Mouse (Mus musculus) liver, postnatal 0 days (tissue): ENCODE measurements around the gene 1700122O11Rik. TPM values are rescaled to one million over a fixed set of nuclear protein-coding genes. Genes with fewer than 3 reads are reported as not detected.

Experiments
- ATAC-seq: fragments of 200-750 bp; cut with Nextera tagmentation; 2 replicates; pipeline ENCODE4 v1.8.0; 2017; ENCODE audit warnings: mild to moderate bottlenecking, moderate library complexity
- DNase-seq: peaks from one replicate; pipeline ENCODE4 v3.0.0-alpha.2; 2016
- H3K27ac ChIP-seq: fragments of 300-500 bp; sonication (generic); 2 replicates; pipeline ENCODE4 v1.5.1; 2014; ENCODE audit warnings: antibody characterized with exemption, moderate library complexity, mild to moderate bottlenecking, low read depth
- H3K27me3 ChIP-seq: fragments of 300-500 bp; sonication (generic); 2 replicates; pipeline ENCODE4 v1.6.1; 2014; ENCODE audit warnings: low read length, control low read depth, mixed read lengths; ENCODE audit not compliant: insufficient read depth
- H3K36me3 ChIP-seq: fragments of 300-500 bp; sonication (generic); replicated peaks from 2 replicates; pipeline ENCODE4 v1.6.1; 2014; ENCODE audit warnings: mild to moderate bottlenecking, control low read depth, low read length, moderate library complexity, mixed read lengths; ENCODE audit not compliant: insufficient read depth
- H3K4me1 ChIP-seq: fragments of 300-500 bp; sonication (generic); 2 replicates; pipeline ENCODE4 v1.6.1; 2014; ENCODE audit warnings: antibody characterized with exemption, mild to moderate bottlenecking, control low read depth; ENCODE audit not compliant: insufficient read depth
- H3K4me2 ChIP-seq: fragments of 300-500 bp; sonication (generic); 2 replicates; pipeline ENCODE4 v1.6.1; 2014; ENCODE audit warnings: low read depth, mild to moderate bottlenecking, low read length, moderate library complexity, mixed read lengths
- H3K4me3 ChIP-seq: fragments of 300-500 bp; sonication (generic); 2 replicates; pipeline ENCODE4 v1.5.1; 2014; ENCODE audit warnings: low read depth, low read length
- H3K9ac ChIP-seq: fragments of 300-500 bp; sonication (generic); replicated peaks from 2 replicates; pipeline ENCODE4 v1.6.1; 2014; ENCODE audit warnings: mild to moderate bottlenecking, moderate library complexity
- H3K9me3 ChIP-seq: fragments of 300-500 bp; sonication (generic); 2 replicates; pipeline ENCODE4 v1.6.1; 2016; ENCODE audit warnings: mild to moderate bottlenecking, control low read depth, low read length, mixed read lengths
- CTCF ChIP-seq: sonication (generic); IDR thresholded peaks from 2 replicates; pipeline ENCODE4 v1.5.1; 2016; ENCODE audit warnings: antibody characterized with exemption, low read depth
- EP300 ChIP-seq: IDR thresholded peaks from 2 replicates; pipeline ENCODE4 v1.6.1; 2016; ENCODE audit warnings: antibody characterized with exemption, low read depth, mild to moderate bottlenecking
- WGBS: fragments of 180-500 bp; shearing (Covaris S2); extraction: QIAGEN DNeasy Blood & Tissue Kit; methylation state at CpG from one replicate; pipeline ENCODE4 v1.1.7; 2014; ENCODE audit not compliant: insufficient replicate concordance; 5-methylcytosine and 5-hydroxymethylcytosine counted together
- polyA plus RNA-seq: library from polyadenylated mRNA; unstranded; fragments of >200 nt; fragmentation: Nextera tagmentation; extraction: Ambion mirVana; gene quantifications from 2 replicates; pipeline ENCODE4 v1.2.1, GENCODE M21; 2015

Gene 1700122O11Rik
- polyA plus RNA-seq: not detected in 2 replicates

GRCm38 (mm10) chr17:48038193-48038592, at the start of gene 1700122O11Rik:
Gene 1700122O11Rik, minus strand, starts transcription at chr17:48038293.
- 81% methylated on average over 2 of the region's 2 CpGs for WGBS
- H3K27me3 ChIP-seq: no peaks in the 10 kb centered on the region; the same call in 1 of the 2 replicates
- H3K9me3 ChIP-seq: no peaks in the 10 kb centered on the region
- H3K4me2 ChIP-seq: no peak within 1 kb of the TSS
- DNase-seq (no peak), ATAC-seq (no peak)
- peaks cover 25% of the 10 kb centered on the region for H3K4me1 ChIP-seq
- no peaks in the 10 kb centered on the region for H3K36me3 ChIP-seq
- no peak within 1 kb of the TSS for H3K4me3 ChIP-seq
- no peak within 1 kb of the TSS for H3K9ac ChIP-seq
- no peak for TF ChIP-seq EP300
- TF ChIP-seq CTCF: no peak
- H3K27ac ChIP-seq: no peak within 1 kb of the TSS

DNA sequence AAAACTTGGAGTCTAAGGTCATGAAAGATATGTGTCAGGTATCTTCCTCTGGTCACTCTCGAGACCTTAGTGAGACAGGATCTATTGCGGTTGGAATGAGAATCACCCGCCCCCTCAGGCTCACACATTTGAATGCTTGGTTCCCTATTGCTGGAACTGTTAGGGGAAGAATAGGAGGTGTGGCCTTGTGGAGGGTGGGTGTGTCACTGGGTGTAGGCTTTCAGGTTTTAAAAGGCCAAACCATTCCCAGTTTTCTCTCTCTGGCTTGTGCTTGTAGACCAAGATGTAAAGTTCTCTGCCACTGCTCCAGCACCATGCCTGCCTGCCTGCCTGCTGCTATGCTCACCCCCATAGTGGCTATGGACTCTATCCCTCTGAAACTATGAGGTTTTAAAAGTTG, 42.5 kb upstream of the 1700122O11Rik start:
- Histone ChIP-seq H3K4me3 (no peak overlapping the region), H3K27ac (no peak overlapping the region), H3K9me3 (no peaks in the 10 kb centered on the region), H3K4me1 (no peaks in the 10 kb centered on the region), H3K9ac (no peak overlapping the region), H3K4me2 (no peak overlapping the region), H3K36me3 (no peaks in the 10 kb centered on the region), H3K27me3 (no peaks in the 10 kb centered on the region)
- TF ChIP-seq EP300 (no peak), CTCF (no peak)
- 47% methylated on average over 3 of the region's 3 CpGs for WGBS
- DNase-seq: no peak
- ATAC-seq: no peak

- Histone ChIP-seq H3K36me3 (no peaks in the 10 kb centered on the region), H3K4me1 (no peaks in the 10 kb centered on the region), H3K4me2 (no peak overlapping the region), H3K4me3 (no peak overlapping the region), H3K27me3 (no peaks in the 10 kb centered on the region), H3K27ac (no peak overlapping the region), H3K9me3 (0 out of 2 replicates have a peak, but pooled peaks cover 2% of the 10 kb centered on the region), H3K9ac (no peak overlapping the region)
- ATAC-seq (no peak), DNase-seq (no peak)
- TF ChIP-seq EP300 (no peak), CTCF (no peak)
- WGBS: 56% methylated on average over 5 of the region's 5 CpGs
Observed at GRCm38 (mm10) chr17:48067729-48068128, 29.6 kb upstream of the 1700122O11Rik start.

- Histone ChIP-seq H3K27ac (no peak overlapping the region), H3K9ac (no peak overlapping the region), H3K27me3 (no peaks in the 10 kb centered on the region), H3K36me3 (no peaks in the 10 kb centered on the region), H3K4me3 (no peak overlapping the region), H3K4me1 (no peaks in the 10 kb centered on the region), H3K9me3 (0 out of 2 replicates have a peak, but pooled peaks cover 2% of the 10 kb centered on the region), H3K4me2 (no peak overlapping the region)
- ATAC-seq (peak; percentile 64), DNase-seq (no peak)
- WGBS: 58% methylated on average over 10 of the region's 10 CpGs
- TF ChIP-seq EP300 (no peak), CTCF (no peak)
Observed at GRCm38 (mm10) chr17:48067083-48067614, 29.1 kb upstream of the 1700122O11Rik start.

- DNase-seq (no peak), ATAC-seq (no peak)
- no peak for TF ChIP-seq CTCF
- TF ChIP-seq EP300: no peak
- H3K9me3 ChIP-seq: no peaks in the 10 kb centered on the region
- no peaks in the 10 kb centered on the region for H3K4me1 ChIP-seq
- no peak overlapping the region for H3K4me3 ChIP-seq
- H3K27me3 ChIP-seq: no peaks in the 10 kb centered on the region
- H3K9ac ChIP-seq: no peak overlapping the region
- 72% methylated on average over 5 of the region's 5 CpGs for WGBS
- H3K36me3 ChIP-seq: no peaks in the 10 kb centered on the region
- no peak overlapping the region for H3K4me2 ChIP-seq
- no peak overlapping the region for H3K27ac ChIP-seq
Observed at GRCm38 (mm10) chr17:48065081-48065501, 27.0 kb upstream of the 1700122O11Rik start.

- no peak overlapping the region for H3K4me2 ChIP-seq
- TF ChIP-seq EP300: no peak
- no peaks in the 10 kb centered on the region for H3K9me3 ChIP-seq
- WGBS: 53% methylated on average over 10 of the region's 10 CpGs
- H3K4me3 ChIP-seq: no peak overlapping the region
- DNase-seq (no peak), ATAC-seq (no peak)
- no peaks in the 10 kb centered on the region for H3K27me3 ChIP-seq
- H3K27ac ChIP-seq: no peak overlapping the region
- no peaks in the 10 kb centered on the region for H3K4me1 ChIP-seq
- no peaks in the 10 kb centered on the region for H3K36me3 ChIP-seq
- no peak overlapping the region for H3K9ac ChIP-seq
Observed at GRCm38 (mm10) chr17:48064196-48064843, 26.2 kb upstream of the 1700122O11Rik start.
